Mouse (Mus musculus) adrenal gland, adult 10 weeks (tissue): ENCODE measurements around the gene Prdx6b. TPM values are rescaled to one million over a fixed set of nuclear protein-coding genes. Genes with fewer than 3 reads are reported as not detected.

ENCODE experiments used
- polyA plus RNA-seq: library from polyadenylated mRNA; stranded (reverse); fragments of 350-450 nt; fragmentation: Illumina TruSeq; extraction: RNeasy Lipid Tissue Mini Kit (QIAGEN cat#74804); gene quantifications from one replicate; pipeline ENCODE4 v1.2.3, GENCODE M21; 2014; ENCODE audit warnings: low read depth, low replicate concordance

Prdx6b gene
- not detected for polyA plus RNA-seq

DNA sequence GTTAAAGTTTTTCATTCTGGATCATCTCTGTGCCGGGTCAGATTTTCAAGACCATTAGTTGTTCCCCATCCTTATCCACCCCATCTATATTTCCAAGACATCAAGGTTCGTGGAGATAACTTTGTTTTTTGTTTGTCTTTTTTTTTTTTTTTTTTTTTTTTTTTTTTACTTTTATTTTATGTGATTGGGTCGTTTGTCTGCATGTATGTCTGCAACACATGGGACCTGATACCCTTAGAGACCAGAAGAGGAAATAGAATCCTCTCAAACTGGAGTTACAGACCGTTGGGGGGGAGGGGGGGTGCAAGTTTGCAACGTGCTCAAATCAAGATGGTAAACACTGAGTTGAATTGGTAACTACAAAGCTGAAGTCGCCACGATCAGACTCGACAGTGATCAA, at the start of gene Prdx6b:
Prdx6b (plus strand) TSS at position 301 of the 400 bp plus-strand sequence.

GRCm38 (mm10) chr2:80315242-80316161, 23.2 kb downstream of the Prdx6b start, which contains the start of gene Dnajc10:
TSS of gene Dnajc10 (plus strand) at chr2:80315466.

Other genes with a start within 250 kb of the Prdx6b start
- gene Pde1a, start 163.0 kb upstream of the Prdx6b start, polyA plus RNA-seq = 15.7 TPM
- 237 TPM for gene Dnajc10, start 23.0 kb downstream of the Prdx6b start, polyA plus RNA-seq
- 446 TPM for gene Frzb, start 155.2 kb downstream of the Prdx6b start, polyA plus RNA-seq